Mouse (Mus musculus): ENCODE measurements around the gene Top2a.
A peak's percentile ranks its signal among the peaks of the same experiment; 100 is the strongest.
"Not testable (repeated sequence)": the region's sequence is repeated elsewhere in the genome, so short reads cannot be mapped to it uniquely, and the experiment has no call there.

Gene Top2a

DNA sequence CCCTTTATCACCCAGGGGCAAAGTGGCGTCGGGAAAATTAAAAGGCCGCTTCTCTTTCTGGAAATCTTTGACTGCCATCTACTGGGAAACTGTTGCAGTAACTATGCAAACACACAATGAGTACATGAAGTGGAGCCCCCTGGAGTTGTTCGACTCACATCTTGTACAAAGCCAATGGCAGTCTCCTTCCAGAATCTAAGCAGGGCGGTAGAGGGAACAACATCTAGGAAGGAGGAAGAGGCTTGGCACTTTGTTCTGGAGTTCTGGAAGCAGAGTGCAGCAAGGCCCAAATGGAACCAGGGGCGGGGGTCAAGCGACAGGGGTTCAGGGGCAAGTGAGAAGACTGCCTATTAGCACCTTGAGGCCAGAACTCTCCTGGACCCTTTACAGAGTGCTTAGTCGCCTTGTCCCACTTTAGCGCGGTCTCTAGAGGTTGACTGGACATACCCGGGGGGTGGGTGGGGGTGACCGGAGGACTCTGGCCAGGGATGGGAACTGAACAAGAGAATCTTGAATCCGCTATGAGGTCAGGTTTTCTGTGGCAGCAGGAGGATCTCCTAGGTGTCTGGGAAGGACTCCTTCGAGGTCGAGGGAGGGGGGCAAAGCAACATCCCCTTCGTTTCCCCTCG, 16.5 kb upstream of the Top2a start:
- DNase-seq: peak; percentile 79

DNA sequence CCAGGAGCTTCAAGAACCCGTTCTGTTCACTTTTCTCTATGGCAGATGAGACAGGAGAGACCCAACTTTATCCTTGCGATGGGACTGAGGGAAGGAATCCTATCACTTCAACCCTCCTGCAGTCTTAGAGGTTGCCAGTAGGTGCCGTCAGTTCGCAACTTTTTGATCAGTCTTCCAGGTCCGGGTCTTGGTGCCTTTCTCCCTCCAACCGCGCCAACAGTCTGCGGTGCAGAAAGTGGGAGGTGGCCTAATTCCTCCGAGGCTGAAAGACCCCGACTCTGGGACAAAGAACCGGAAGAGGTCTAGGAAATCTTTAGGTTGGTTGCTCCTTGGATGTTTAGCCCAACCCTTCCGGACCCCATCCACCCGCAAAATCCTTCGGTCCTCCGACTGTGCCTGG, 15.8 kb upstream of the Top2a start:
- peak; percentile 95 for DNase-seq

DNA sequence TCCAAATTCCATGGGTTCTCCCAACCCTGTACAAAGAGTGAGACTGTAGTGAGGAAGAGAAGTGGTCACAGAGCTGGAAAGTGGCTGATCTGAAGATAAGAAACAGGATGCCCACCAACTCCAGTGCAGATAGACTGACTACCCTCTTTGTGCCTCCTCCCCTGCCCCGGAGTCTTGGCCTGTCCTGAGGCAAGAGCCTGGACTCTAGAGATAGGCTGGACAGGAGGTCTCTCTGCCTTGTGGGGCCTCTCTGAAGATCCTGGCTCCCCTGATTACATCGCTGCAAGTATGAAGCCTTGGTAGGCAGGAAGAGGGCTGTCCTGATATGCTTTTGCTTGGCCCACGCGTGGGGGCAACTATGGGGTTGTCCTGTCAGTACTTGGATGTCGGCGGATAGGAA, 12.3 kb upstream of the Top2a start:
- DNase-seq: no peak

DNA sequence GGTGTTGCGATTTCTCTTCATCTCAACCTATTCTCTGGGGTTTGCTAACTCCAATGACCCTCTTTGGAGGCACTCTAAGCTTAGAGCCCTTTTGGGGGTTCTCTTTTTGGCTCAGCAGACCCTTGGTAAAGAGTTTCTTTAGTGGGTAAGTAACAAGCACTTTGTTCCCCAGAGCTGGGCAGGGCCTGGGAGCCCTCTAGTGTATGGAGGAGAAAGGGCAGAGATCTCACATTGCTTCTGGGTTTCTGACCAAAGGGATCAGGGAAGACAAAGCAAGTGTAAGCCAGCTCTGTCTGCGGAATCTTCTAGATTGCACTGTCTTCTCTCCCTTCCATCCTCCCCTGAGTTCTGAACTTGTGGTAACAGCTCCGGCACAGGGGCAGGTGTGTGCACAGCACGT, 11.4 kb upstream of the Top2a start:
- DNase-seq: peak; percentile 42

DNA sequence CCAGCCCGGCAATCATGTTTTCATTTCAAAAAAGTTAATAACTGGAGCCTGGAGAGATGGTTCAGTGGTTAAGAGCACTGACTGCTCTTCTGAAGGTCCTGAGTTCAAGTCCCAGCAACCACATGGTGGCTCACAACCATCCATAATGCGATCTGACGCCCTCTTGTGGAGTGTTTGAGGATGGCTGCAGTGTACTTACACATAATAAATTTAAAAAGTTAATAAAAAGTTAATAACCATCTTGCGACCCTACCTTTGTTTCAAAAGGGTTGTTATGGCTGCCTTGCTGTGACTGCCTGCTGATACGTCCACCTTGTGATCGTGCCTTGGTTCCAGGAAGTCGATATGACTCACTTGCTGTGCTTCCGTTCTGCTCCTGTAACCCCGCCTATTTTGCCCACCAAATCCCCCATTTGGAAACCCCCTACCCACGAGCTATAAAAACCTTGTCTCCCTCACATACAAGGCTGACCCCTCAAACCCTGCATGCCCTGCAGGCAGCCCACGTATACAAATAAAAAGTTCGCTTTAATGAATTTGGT, 3.0 kb upstream of the Top2a start:
- no peak for DNase-seq

DNA sequence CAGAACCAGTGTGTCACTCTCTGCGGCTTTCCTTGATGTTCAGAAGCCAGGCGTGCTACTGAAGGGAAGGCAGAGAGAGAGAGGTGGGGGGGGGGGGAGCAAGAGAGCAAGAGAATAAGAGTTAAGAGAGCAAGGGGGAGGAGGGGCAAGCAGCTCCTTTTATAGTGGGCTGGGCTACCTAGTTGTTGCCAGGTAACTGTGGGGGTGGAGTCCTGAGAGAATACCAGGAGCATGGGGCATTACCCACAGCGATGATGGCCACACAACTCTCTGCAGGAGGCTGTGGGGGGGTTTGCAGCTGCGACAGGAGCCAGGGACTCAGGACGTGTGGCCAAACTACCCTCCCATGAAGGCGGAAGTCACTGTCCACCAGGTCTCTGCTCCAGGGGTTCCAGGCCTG, 1.9 kb upstream of the Top2a start:
- no peak for DNase-seq

DNA sequence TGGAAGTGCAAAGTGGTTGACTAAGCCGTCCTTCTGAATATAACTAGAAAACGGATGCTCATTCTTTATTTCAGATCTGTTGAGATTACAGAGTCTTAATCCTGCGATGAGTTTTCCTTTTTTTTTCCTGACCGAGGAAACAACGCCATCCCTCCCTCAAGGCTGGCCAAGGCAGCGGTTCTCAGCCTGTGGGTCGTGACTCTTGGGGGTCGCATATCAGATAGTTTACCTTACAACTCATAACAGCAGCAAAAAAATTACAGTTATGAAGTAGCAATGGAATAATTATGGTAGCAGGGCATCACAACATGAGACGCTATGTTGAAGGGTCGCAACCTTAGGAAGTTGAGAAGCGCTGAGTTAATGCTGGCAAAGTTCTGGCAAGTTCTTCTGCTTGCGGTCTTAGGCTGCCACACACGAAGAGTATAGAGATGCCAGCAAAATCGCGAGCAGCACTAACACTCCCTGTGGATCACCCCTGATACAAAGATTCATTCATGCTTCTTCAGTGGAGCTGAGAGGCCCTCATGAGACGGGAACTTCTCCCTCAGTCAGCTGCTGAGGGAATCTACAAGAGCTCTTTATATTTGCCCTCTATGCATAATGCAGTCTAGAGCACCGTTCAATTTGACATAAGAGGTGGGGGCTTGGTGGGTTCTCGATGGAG, 612 bp upstream of the Top2a start:
- no peak for DNase-seq

DNA sequence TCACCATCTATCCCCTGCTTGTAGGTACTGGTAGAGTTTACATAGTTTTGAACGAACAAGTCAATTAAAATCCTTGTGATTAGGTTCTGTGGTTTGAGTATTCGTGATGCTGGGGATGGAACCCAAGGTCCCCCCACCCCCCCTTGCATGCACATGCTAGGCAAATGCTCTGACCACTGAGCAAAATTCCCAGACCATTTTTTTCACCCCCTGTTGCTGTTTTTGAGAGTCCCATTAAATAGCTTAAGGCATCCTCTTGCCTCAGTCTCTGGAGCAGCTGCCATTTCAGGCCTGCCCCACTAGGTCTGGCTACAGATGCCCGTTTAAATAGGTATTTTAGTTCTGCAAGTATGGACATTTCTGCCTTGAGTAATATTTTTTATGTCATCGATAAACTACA, 895 bp downstream of the Top2a start:
- no peak for DNase-seq

DNA sequence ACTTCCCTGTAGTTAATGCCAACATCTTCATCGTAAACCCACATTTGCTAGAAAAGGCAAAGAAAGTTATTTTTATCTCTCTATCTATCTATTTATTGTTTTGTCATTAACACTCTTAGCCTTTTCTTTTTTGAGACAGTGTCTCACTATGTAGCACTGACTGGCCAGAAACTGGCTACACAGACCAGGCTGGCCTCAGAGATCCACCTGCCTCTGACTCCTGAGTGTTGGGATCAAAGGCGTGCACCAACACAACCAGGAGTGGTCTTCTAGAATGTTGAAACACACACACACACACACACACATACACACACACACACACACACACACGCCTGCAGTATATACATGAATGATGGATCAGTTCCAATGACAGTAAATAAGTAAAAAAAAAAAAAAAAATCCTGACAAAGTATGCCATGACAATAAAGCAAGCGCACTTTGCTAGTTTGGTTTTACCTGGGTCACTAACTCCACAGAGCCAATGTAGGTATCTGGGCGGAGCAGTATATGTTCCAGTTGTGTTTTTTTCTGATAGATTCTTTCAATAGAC, 1.5 kb downstream of the Top2a start:
- DNase-seq: no peak

DNA sequence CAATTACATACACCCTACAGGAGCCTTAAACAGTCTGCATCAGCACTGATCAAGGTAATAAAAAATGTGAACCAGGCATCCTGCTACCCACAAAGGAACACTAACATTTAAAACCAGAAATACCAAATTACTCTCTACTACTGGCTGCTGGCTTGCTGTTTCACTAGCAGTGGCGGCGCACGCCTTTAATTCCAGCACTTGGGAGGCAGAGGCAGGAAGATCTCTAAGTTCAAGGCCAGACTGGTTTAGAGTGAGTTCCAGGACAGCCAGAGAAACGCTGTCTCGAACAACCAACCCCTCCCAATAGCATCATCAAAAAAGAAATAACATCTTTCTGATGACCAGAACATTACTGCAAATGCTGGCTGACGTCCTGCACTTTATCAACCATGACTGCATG, 4.1 kb downstream of the Top2a start:
- DNase-seq: no peak

DNA sequence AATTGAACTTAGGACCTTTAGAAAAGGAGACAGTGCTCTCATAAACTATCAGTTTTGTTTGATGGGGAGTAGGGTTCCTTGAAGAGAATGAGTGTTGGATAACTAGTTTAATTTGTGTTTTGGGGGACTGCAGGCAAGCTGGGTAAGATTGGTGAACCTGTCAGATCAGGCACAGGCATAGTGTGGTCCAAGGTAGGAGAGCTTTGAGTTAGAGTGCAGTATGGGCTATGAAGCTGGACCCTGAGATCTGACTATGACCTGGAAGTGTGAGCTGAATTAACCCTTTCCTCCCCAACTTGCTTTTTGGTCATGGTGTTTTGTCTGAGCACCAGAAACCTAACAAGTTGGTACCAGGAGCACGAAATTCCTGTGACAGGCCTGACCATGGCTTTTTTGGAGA, 10.1 kb downstream of the Top2a start:
- no peak for DNase-seq

DNA sequence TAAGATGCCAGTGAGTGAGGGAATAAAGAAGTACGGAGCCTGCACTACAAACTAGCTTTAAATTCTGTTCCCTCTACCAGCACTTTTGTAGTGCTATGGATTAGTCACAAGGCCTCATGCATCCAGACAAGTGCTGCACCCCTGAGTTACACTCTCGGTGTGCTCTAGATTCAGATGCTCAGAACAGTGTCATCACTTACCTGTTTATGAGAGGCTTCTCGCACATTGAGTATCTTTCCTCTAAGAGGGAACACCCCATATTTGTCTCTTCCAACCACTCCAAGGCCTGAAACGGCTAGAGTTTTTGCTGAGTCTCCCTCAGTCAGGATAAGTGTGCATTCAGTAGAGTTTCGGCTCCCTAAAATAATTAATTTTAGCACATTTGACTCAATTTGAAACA, 13.3 kb downstream of the Top2a start:
- DNase-seq: no peak

DNA sequence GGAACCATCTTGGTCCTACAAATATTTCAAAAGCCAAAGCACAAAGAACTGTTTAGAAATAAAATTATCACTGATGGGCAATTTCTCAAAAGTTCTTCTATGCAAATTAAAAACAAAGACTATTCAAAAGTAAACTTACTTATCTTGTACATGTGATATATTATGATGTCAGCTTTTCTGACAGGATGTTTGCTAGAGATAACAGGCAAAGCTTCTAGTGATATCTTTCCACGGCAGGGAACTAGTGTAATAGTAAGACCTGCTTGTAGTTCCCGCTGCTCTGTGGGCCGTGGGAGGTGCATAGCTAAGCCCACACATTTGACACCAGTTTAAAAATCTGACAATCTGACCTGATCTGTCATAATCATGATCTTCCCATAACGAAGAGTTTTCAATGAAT, 13.9 kb downstream of the Top2a start:
- no peak for DNase-seq

DNA sequence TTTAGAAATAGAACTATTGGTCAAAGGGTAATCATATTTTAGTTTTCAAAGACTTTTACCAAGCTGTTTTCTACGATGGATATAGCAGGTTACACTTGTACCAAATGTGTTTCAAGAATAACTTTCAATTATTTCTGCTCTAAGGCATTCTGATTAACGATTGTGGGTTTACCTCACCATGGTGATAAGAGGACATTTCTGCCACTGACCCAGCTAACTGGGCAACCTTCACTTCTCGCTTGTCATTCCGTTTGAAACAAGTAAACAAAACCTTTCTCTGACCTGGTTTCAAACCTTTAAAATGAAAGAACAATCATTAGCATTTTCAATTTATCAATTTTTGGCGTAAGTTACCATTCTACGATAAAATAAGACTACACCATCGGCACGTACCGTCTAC, 17.2 kb downstream of the Top2a start:
- no peak for DNase-seq

DNA sequence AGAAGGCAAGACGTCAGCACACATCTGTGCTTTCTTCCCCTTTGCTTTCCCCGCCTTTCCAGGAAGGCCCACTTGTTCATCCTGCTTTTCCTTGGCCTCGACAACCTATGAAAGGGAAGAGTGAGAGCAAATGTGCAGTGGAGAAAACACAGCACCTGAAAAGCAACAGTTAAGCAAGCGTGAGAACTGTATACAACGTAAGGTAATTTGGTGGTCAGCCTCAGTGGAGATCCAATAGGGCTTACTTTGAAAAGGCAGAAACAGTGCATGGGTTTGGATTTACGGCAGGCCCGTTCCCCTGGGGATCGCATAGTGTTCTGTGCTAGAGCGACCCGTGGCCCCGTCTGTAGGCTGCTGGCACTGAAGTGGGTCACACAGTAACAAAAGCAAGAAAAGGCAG, 24.7 kb downstream of the Top2a start:
- DNase-seq: no peak

DNA sequence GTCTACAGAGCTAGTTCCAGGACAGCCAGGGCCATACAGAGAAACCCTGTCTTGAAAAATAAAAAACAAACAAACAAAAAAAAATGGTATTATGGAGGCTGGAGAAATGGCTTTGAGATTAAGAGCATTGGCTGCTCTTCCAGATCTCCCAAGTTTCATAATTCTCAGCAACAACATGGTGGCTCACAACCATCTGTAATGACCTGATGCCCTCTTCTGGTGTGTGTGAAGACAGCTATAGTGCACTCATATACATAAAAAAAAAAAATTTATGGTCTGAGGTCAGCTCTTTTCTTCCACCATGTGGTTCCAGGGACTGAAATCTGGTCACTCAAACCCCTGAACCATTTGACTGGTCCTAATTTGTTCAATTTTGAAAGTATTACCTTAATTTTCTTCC, 25.2 kb downstream of the Top2a start:
- no peak for DNase-seq

DNA sequence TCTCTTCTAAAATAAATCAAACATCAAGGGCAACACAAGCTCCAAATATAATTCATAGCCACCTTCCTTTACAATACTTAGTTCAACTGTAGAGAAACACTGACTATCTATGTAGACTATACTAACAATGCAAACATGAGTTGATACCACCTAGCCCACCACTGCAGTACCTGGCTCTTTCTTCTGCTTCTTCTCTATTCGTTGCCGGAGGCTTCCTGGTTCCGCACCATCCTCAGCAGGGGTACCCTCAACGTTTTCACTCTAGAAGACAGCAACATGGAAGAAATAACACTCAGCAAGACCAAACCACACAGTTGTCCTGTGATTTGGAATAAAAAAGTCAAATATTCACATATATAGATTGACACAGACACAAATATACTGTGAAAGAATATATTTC, 26.3 kb downstream of the Top2a start:
- DNase-seq: no peak

DNA sequence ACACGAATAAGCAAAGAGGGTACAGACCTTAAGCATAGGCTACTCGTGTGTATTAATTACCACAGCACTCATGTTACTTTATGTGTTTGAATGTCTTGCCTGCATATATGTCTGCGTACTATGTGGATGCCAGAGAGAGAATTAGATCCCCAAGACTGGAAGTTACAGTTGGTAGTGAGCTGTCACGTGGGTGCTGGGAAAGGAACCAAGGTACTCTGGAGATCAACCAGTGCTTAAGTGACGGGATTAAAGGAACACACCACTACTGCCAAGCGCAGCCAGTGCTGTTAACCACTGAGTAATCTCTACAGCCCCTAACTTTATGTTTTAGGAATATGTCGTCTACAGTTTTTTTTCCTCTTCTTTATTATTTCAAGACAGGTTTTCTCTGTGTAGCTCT, 28.0 kb downstream of the Top2a start:
- no peak for DNase-seq

DNA sequence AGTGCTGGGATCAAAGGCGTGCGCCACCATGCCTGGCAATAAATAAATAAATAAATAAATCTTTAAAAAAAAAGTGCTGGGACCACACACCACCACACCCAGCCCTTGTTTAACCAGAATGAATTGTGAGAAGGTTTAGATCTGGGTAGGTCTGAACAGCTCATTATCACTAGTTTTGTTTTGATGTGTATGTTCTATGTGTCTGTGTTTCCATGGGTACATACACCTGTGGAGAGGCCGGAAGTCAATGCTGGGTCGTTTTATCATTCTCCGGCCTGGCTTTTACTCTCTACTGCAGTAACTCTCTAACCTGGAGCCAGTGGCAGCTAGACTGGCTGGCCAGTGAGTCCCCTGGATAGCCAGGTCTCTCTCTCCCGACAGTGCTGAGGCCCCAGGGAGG, 33.1 kb downstream of the Top2a start:
- no peak for DNase-seq

DNA sequence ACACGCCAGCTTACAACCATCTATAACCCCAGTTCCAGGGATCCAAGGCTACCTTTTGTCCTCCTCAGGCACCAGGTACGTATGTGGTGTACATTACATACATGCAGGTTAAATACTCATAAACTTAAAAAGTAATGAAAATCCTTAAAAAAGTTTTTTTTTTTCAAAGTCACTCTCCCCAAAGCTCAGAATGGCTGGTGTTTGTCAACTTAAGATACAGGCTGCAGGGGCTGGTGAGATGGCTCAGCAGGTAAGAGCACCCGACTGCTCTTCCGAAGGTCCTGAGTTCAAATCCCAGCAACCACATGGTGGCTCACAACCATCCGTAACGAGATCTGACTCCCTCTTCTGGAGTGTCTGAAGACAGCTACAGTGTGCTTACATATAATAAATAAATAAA, 35.7 kb downstream of the Top2a start:
- not testable (repeated sequence) for DNase-seq

DNA sequence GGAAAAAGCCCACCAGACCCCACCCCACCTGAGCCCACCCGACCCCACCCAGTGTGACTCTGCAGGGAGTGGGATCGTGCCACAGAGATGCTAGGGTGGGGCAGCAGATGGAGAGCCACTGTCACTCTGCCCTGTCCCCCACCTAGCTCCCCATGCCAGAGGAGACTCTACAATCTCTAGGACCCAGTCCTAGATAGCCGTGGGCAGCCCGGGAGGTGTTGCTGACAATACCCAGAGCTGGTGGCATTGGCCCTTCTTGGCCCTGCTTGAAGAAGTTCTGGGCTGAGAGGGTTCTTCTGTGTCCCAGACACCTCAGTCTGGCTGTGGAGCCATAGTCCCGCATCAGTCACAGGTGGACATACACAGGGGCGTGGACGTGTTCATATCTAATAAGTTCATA, 38.4 kb downstream of the Top2a start:
- no peak for DNase-seq

DNA sequence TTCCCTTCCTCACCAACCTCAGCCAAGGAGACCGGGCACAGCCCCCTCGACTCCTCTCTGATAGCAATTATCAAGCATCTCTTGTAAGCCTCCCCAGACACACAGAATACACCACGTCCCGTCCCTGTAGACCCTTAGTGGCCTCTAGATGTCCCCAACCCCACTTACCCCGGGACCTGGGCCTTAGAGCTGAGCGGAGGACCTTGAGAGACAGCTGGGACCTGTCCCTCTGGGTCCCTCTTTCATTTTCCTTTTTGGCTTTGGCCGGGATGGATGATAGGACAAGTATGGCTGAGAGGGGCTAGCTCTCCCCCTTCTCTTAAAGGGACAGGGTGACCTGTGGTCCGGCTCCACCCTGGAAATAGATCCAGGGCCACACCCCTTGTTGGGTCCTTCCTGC, 40.4 kb downstream of the Top2a start:
- DNase-seq: no peak

DNA sequence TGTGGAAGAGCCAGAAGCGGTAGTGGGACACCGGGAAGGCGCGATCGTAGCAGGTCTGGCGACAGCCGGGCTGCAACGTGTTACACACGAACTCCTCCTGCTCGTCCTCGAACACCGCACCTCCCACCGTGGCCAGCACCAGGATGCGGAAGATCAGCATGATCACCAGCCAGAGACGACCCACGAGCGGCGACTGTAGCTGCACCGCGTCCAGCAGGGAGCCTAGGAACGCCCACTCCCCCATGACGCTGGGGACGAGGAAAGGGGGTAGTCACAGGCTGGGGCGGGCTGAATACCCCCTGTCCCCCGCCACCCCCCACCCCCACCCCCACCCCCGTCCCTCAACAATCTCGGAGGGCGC, 41.2 kb downstream of the Top2a start, which contains the start of gene Gjd3:
TSS of gene Gjd3 (minus strand) at position 244 of the 361 bp plus-strand sequence.
- DNase-seq: no peak

DNA sequence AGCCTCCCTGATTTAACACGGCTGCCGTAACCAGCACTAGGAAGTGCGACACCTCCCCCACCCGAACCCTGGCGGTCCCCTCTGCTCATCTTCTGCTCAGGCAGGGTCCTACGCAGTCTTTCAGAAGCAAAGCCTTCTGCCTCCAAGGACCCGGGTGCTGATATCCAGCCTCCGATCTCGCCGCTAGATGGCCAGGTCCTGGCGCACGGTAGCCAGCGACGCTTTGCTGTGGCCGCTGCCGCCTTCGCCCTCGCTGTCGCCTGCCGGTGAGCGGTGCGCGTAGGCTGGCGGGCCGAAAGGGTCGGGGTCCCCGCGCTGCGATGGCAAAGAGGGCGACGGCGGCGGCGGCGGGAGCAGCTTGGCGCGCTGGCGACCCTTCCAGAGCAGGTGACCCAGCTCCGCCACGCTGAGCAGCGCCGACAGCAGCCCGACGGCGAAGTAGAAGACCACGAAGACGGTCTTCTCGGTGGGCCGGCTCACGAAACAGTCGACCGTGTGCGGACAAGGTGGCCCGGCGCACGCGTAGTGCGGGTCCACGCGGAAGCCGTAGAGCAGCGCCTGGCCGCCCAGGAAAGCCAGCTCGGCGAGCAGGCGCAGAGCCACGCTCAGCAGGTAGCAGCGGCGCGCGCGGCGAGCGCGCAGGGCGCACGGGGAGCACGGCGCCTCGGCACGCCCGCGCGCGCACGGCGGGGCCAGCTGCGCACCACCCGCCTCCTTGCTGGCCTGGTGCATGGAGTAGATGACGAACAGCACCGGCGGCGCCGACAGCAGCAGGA, 41.8 kb downstream of the Top2a start:
- peak; percentile 88 for DNase-seq

Data from embryo, embryonic 11 days (tissue).